Mouse (Mus musculus) hindbrain, embryonic 10.5 days (tissue): Measurements from ENCODE around the gene Alkbh4. TPM values are rescaled to one million over a fixed set of nuclear protein-coding genes. Genes with fewer than 3 reads are reported as not detected.
A peak's percentile ranks its signal among the peaks of the same experiment; 100 is the strongest.
"Not testable (repeated sequence)": the region's sequence is repeated elsewhere in the genome, so short reads cannot be mapped to it uniquely, and the experiment has no call there.

Source experiments
- DNase-seq: peaks from one replicate; pipeline ENCODE4 v3.0.0-alpha.2; 2017; ENCODE audit warnings: low spot score
- H3K27ac ChIP-seq: fragments of 300-500 bp; sonication (generic); 2 replicates; pipeline ENCODE4 v1.5.1; 2016; ENCODE audit warnings: mild to moderate bottlenecking, moderate library complexity
- H3K27me3 ChIP-seq: fragments of 300-500 bp; sonication (generic); 2 replicates; pipeline ENCODE4 v1.6.1; 2016; ENCODE audit warnings: mild to moderate bottlenecking; ENCODE audit not compliant: poor library complexity, insufficient read depth, severe bottlenecking
- H3K36me3 ChIP-seq: fragments of 300-500 bp; sonication (generic); 2 replicates; pipeline ENCODE4 v1.6.1; 2016; ENCODE audit warnings: mild to moderate bottlenecking, moderate library complexity
- H3K4me1 ChIP-seq: fragments of 300-500 bp; sonication (generic); replicated peaks from 2 replicates; pipeline ENCODE4 v1.6.1; 2016; ENCODE audit warnings: mild to moderate bottlenecking
- H3K4me3 ChIP-seq: fragments of 300-500 bp; sonication (generic); 2 replicates; pipeline ENCODE4 v1.5.1; 2016; ENCODE audit warnings: mild to moderate bottlenecking, moderate library complexity
- H3K9me3 ChIP-seq: fragments of 300-500 bp; sonication (generic); 2 replicates; pipeline ENCODE4 v1.6.1; 2016; ENCODE audit warnings: mild to moderate bottlenecking, moderate library complexity
- WGBS: fragments of 180-500 bp; shearing (Covaris S2); methylation state at CpG from one replicate; pipeline ENCODE4 v1.1.7; 2016; 5-methylcytosine and 5-hydroxymethylcytosine counted together
- polyA plus RNA-seq: library from polyadenylated mRNA; unstranded; fragments of >200 nt; fragmentation: Nextera tagmentation; extraction: Ambion mirVana; gene quantifications from 2 replicates; pipeline ENCODE4 v1.2.1, GENCODE M21; 2016

The Alkbh4 gene
- polyA plus RNA-seq, 1 experiment from 2014 or later: 25.1 TPM

DNA sequence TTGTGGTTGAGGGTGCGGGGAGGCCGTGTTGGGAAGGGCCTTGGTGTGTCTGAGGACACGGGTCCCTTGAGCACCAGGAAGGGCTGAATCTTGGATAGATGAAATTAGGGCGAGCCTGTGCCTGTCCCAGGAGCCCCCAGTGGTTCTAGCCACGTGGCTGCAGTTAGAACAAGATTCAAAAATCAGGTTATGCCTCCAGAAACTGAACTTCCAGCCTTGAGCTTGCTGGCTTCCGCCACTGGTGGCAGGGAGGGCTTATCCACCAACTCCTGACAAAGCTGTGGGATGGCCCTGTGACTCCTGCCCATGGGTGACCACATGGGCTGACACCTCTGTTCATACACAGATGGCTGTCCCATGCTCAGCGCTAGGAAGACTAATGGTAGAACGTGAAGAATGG is 11.8 kb downstream of the Alkbh4 start:
- no peak overlapping the region for H3K4me3 ChIP-seq
- H3K36me3 ChIP-seq: no peaks in the 10 kb centered on the region
- no peaks in the 10 kb centered on the region for H3K27me3 ChIP-seq
- H3K9me3 ChIP-seq: peaks cover 4% of the 10 kb centered on the region; the same call in 1 of the 2 replicates
- DNase-seq: no peak
- WGBS: 77% methylated on average over 8 of the region's 8 CpGs
- H3K27ac ChIP-seq: no peak overlapping the region
- no peaks in the 10 kb centered on the region for H3K4me1 ChIP-seq

DNA sequence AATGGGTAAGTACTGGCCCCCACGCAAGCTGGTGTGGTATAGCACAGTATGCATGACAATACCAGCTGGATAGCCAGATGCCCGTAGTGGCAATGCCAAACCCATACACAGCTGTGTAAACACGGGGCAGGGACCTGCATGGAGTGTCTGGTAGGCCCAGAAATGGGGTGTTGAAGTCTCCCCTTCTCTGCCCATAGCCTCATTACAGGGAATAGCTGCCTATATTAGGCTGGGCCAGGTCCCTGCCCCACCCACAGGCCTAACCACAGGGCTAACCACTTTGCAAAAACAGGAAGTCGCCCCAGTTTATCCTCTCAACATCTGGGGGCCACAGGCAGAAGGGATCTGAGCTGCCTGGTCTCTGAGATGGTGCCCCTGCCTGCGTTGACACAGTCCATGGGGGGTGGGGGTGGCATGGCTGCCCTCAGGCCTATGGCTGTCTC is 13.2 kb downstream of the Alkbh4 start:
- H3K4me1 ChIP-seq, H3K4me3 ChIP-seq, DNase-seq, H3K36me3 ChIP-seq, H3K27ac ChIP-seq, H3K9me3 ChIP-seq, H3K27me3 ChIP-seq: not testable (repeated sequence)
- WGBS: 69% methylated on average over 5 of the region's 5 CpGs

DNA sequence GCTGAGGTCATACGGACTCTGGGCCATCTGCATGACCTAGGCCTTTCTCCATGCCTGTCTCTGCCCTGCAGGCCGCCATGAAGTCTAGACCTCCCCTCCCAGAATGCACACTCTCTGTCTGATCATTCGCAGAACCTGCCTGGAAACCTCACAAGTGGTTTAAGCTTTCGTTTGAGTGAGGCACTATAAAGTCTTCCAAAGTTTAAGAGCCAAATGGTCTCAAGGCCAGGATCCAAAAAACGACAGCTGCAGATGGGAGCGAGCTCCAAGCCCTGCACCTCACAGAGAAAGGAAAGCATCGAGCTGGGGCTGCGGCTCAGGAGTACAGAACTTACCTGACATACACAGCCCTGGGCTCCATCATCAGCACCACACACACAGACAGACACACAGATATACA is 16.4 kb downstream of the Alkbh4 start:
- 89% methylated on average over 8 of the region's 8 CpGs for WGBS
- Histone ChIP-seq H3K27me3 (no peaks in the 10 kb centered on the region), H3K27ac (no peak overlapping the region), H3K9me3 (no peaks in the 10 kb centered on the region), H3K36me3 (no peaks in the 10 kb centered on the region), H3K4me1 (no peaks in the 10 kb centered on the region), H3K4me3 (no peak overlapping the region)
- no peak for DNase-seq

DNA sequence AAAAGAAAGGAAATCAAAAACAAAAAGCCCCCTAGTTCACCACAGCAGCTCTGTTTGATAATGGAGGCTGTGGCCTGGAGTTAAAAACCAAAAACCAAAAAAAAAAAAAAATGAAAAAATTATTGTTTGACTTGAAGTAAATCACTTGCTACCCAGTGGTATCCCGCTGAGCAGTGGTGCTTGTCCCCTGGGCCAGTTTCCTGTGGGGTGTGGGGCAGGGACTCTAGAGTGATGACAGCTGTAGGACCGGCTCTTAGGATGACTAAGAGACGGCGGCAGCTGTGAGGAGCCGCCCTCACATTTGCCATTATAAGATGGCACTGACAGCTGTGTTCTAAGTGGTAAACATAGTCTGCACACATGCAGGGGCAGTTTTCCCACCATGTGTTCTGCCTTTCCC is 19.5 kb downstream of the Alkbh4 start:
- whole genome bisulfite sequencing: 86% methylated on average over 5 of the region's 5 CpGs
- Histone ChIP-seq H3K4me3 (no peak overlapping the region), H3K9me3 (no peaks in the 10 kb centered on the region), H3K36me3 (peaks cover 4% of the 10 kb centered on the region; the same call in 1 of the 2 replicates), H3K27ac (no peak overlapping the region), H3K27me3 (no peaks in the 10 kb centered on the region), H3K4me1 (no peaks in the 10 kb centered on the region)
- no peak for DNase-seq

DNA sequence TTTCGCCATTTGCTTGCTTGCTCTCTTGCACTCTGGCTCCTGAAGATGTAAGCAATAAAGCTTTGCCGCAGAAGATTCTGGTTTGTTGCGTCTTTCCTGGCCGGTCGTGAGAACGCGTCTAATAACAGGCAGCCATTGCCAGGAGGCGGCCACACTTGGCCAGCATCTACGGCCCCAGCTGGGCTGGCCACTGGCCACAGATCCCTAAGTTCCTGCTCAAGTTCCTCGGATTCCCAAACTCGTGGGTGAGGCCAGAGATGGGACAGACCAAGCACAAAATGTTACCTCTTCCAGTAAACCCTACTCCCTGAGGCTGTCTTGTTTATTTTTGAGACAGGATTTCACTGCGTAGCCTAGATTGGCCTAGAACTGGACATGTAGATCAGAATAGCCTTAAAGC is 24.1 kb downstream of the Alkbh4 start:
- not testable (repeated sequence) for H3K27me3 ChIP-seq, H3K27ac ChIP-seq, H3K9me3 ChIP-seq, DNase-seq, H3K4me1 ChIP-seq, H3K4me3 ChIP-seq
- peaks cover 12% of the 10 kb centered on the region; the same call in 1 of the 2 replicates for H3K36me3 ChIP-seq
- 89% methylated on average over 11 of the region's 12 CpGs for WGBS

DNA sequence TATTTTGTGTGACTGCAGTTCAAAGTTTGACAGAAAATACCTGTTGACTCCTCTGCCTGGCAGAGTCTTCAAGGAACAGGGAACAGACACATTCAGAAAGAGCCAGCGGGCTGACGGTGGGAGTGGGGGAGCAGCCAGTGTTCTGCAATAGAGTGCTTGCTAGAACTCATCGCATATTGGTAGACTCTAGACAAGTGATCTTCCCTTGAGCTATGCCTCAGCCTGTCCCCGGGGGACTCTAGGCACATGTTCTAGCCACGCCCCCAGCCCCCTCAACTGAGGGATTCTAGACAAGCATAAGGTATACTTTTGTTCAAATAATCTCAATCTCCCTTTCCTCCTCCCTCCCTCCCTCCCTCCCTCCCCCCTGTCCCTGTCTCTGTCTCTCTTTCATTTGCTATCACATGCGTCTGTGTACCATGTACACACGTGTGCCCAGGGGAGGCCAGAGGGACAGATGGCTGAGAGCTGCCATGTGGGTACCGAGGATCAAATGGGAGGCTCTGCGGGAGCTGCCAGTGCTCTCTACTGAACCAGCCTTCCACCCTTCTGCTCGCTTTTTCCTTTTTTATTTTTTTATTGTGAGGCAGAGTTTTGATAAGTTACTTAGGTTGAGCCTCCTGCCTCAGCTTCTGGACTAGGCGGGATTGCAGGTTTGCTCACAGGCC is 28.0 kb downstream of the Alkbh4 start:
- no peak for DNase-seq
- WGBS: 81% methylated on average over 11 of the region's 11 CpGs
- peaks cover 6% of the 10 kb centered on the region; the same call in 1 of the 2 replicates for H3K4me1 ChIP-seq
- no peak overlapping the region for H3K4me3 ChIP-seq
- peaks cover 21% of the 10 kb centered on the region; the same call in 1 of the 2 replicates for H3K36me3 ChIP-seq
- peaks cover 4% of the 10 kb centered on the region; the same call in 1 of the 2 replicates for H3K9me3 ChIP-seq
- no peaks in the 10 kb centered on the region for H3K27me3 ChIP-seq
- H3K27ac ChIP-seq: no peak overlapping the region

DNA sequence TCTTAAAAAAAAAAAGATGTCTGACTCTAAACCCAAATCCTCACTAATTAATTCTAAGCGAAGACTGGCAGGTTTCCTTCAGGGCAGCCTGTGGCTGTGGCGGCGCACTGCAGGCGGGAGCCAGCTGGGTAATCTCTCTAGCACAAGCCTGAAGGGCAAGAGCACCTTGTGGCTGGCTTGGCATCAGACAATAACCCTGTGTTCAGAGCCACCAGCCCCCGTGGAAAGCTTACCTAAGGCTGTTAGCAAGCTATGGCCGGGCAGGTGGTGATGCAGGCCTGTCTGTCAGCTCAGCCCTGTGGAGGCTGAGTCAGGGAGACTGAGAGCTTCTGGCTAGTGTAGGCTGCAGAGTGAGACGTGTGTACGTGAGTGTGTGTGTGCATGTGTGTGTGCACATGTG is 29.3 kb downstream of the Alkbh4 start:
- H3K27me3 ChIP-seq: no peaks in the 10 kb centered on the region
- WGBS: 83% methylated on average over 8 of the region's 8 CpGs
- peaks cover 19% of the 10 kb centered on the region; the same call in 1 of the 2 replicates for H3K36me3 ChIP-seq
- H3K9me3 ChIP-seq: peaks cover 4% of the 10 kb centered on the region; the same call in 1 of the 2 replicates
- H3K4me3 ChIP-seq: no peak overlapping the region
- no peak for DNase-seq
- H3K4me1 ChIP-seq: peaks cover 15% of the 10 kb centered on the region
- H3K27ac ChIP-seq: no peak overlapping the region

DNA sequence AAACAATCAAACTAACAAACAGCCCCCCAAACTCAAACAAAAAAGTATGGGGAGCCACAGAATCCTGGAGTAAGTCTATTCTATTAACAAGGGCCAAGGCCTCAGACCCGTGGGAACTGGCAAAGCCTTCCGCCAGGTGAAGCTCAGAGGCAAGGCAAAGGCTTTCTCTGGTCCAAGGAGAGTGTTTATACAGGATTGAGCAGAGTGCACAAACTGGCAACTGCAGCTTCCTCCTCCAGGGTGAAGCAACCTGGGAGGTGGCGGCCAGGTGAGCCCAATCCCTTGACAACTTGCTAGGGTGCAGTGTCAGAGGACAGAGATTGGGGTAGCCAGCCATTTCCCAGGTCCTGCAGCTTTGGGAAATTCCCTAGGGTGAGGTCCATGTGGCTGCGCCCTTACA is 31.4 kb downstream of the Alkbh4 start:
- peaks cover 4% of the 10 kb centered on the region; the same call in 1 of the 2 replicates for H3K9me3 ChIP-seq
- H3K4me1 ChIP-seq: peaks cover 27% of the 10 kb centered on the region
- 0 out of 2 replicates have a peak, but pooled peaks cover 9% of the 10 kb centered on the region for H3K36me3 ChIP-seq
- no peak overlapping the region for H3K4me3 ChIP-seq
- no peak overlapping the region for H3K27ac ChIP-seq
- 88% methylated on average over 4 of the region's 4 CpGs for WGBS
- peaks cover 8% of the 10 kb centered on the region; the same call in 1 of the 2 replicates for H3K27me3 ChIP-seq
- DNase-seq: no peak

DNA sequence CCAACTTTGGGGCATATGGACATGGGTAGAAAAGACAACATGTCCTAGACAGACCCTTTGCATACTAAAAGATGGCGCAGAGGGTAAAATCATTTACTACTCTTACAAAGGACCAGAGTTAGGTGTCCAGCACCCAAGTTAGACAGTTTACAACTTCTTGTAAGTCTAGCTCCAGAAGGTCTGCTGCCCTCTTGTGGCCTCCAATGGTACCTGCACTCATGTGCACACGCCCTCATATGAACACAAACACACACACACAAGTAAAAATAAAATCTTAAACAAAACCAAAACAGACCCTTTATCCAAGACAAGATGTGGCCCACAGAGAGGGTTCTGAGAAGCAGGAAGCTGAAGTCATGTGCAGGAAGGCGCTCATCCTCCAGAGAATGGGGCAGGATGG is 32.1 kb downstream of the Alkbh4 start:
- H3K9me3 ChIP-seq: peaks cover 4% of the 10 kb centered on the region; the same call in 1 of the 2 replicates
- no peak overlapping the region for H3K4me3 ChIP-seq
- H3K36me3 ChIP-seq: 0 out of 2 replicates have a peak, but pooled peaks cover 9% of the 10 kb centered on the region
- H3K4me1 ChIP-seq: peaks cover 27% of the 10 kb centered on the region
- no peak for DNase-seq
- WGBS: 94% methylated on average over 3 of the region's 3 CpGs
- no peak overlapping the region for H3K27ac ChIP-seq
- H3K27me3 ChIP-seq: peaks cover 8% of the 10 kb centered on the region; the same call in 1 of the 2 replicates

DNA sequence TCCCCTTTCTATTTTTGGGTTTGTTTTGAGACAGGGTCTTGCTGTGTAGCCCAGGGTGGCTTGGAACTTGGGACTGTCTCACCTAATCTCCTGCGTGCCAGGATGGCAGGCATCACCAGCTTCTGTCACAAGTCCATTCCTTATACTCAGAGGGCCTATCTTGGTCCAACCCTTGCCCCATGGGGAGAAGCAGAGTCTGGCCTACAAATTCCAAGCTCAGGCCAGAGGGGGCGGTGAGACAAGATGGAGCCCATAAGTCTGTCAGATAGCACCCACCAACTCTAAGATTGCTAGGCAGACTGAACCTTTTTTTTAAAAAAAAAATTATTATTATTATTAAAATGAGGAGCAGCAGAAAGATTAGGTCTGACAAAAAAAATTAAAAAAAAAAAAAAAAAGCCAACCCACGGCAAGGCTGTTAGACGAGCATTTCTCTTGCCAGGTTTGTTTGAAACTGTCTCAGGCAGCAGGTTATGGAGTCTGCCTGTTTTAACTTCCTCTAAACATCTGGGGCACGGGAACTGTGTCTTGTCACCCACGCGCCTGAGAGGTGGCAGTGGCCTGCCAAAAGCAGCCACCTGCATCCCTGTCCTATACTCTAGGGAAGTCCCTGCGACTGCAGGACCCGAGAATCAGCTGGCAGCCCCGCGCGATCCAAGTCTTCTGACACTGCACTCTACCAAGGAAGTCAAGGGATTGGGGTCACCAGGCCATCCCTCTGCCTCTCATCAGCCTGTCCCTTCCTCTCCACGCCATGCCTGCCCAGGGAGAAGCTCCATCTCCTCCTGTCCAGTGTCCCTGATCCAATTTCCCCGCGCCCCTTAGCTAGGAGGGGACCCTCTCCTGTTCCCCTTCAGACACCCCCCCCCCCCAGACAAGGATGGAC is 33.9 kb downstream of the Alkbh4 start:
- 0 out of 2 replicates have a peak, but pooled peaks cover 9% of the 10 kb centered on the region for H3K36me3 ChIP-seq
- peak; percentile 64 for DNase-seq
- peak overlapping the region; percentile 71 for H3K4me3 ChIP-seq
- peaks cover 8% of the 10 kb centered on the region; the same call in 1 of the 2 replicates for H3K27me3 ChIP-seq
- H3K4me1 ChIP-seq: peaks cover 22% of the 10 kb centered on the region
- H3K27ac ChIP-seq: peak overlapping the region; percentile 86
- 16% methylated on average over 15 of the region's 15 CpGs for WGBS
- H3K9me3 ChIP-seq: peaks cover 4% of the 10 kb centered on the region; the same call in 1 of the 2 replicates

DNA sequence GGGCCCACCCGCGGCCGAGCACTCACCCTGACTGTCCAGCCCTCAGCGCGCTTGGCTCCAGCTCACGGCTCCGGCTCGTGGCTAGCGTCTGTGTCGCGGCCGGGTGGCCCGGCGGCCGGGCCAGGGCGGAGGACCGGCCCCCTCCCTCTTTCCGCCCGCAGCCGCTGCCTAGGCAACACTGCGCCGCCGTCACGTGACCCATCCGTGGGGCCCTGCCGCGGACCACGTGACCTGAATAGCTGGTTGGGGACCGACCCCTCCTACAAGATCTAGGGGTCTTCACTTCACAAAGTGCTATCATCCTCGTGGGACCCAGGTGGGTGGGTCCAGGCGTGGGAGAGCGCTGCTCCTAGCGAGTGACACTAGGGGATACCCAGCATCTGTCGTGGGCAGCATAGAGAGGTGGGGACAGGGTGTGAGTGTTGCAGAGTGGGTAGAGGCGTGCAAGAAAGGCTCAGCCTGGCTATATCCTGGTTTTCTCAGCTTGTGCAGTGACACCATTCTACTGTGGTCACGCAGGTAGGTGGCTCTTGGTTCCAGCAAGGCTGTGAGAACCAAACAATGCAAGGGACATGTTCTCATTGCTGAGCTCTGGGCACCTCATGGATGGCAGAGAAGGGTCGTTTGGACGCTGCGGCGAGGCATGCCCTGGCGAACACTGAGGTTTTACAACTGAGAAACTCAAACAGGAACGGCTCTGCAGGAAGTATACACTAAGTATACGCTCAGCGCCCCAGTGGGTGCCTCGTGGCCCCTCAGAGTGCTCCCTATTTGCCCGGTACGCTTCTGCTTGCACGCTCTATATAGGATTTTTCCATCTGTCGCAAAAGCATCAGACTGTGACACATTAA is 34.8 kb downstream of the Alkbh4 start, which contains the start of gene Orai2:
Orai2 (minus strand) TSS at position 202 of the 851 bp plus-strand sequence.
- Histone ChIP-seq H3K9me3 (peaks cover 7% of the 10 kb centered on the region), H3K4me3 (peak within 1 kb of the TSS; percentile 71), H3K4me1 (peaks cover 22% of the 10 kb centered on the region), H3K27me3 (peaks cover 8% of the 10 kb centered on the region; the same call in 1 of the 2 replicates), H3K27ac (peak within 1 kb of the TSS; percentile 86), H3K36me3 (0 out of 2 replicates have a peak, but pooled peaks cover 9% of the 10 kb centered on the region)
- DNase-seq: peak; percentile 90
- WGBS: 7% methylated on average over 49 of the region's 49 CpGs
